Mouse (Mus musculus) hindlimb bud, embryonic 11.5 days (tissue): Measurements from ENCODE around the gene Gfpt1.
A peak's percentile ranks its signal among the peaks of the same experiment; 100 is the strongest.
"Not testable (repeated sequence)": the region's sequence is repeated elsewhere in the genome, so short reads cannot be mapped to it uniquely, and the experiment has no call there.

Source experiments
- DNase-seq: peaks from one replicate; pipeline ENCODE4 v3.0.0-alpha.2; 2012; ENCODE audit warnings: low read depth, low spot score; ENCODE audit errors: extremely low spot score

The Gfpt1 gene

GRCm38 (mm10) chr6:87042337-87043130, at the start of gene Gfpt1:
Gfpt1 (plus strand) TSS chr6:87042846.
- DNase-seq = peak; percentile 69

GRCm38 (mm10) chr6:86994254-86994653, 48.4 kb upstream of the Gfpt1 start:
- no peak for DNase-seq

- no peak for DNase-seq
Observed at GRCm38 (mm10) chr6:86996629-86997307, 45.9 kb upstream of the Gfpt1 start.

GRCm38 (mm10) chr6:86997360-86997759, 45.3 kb upstream of the Gfpt1 start:
- no peak for DNase-seq

GRCm38 (mm10) chr6:87001995-87002394, 40.7 kb upstream of the Gfpt1 start:
- no peak for DNase-seq

DNA sequence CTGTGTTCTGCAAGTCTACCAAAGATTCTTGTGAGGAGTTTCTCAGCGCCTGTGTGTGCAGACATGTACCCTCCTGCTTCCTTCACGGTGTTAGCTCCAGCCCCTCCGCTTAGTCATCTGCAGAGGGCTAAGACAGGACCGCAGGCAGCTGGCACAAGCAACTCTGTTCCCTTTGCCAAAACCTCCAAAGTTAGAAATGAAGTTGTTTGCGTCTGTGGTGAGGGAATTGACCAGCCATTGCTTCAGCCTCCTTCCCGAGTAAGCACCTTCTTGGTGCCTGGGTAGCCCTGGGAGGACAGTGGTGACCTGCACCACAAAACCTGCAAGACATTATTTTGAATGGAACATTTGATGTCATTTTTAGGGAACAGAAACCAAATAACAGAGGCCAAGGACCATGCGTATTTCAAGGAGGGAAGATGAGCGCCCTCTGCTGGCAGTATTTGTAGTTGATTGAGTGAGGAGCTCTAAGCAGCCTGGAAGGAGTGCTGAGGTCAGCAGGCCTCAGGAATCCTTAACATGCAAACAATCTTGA, 40.1 kb upstream of the Gfpt1 start:
- DNase-seq = peak; percentile 77

DNA sequence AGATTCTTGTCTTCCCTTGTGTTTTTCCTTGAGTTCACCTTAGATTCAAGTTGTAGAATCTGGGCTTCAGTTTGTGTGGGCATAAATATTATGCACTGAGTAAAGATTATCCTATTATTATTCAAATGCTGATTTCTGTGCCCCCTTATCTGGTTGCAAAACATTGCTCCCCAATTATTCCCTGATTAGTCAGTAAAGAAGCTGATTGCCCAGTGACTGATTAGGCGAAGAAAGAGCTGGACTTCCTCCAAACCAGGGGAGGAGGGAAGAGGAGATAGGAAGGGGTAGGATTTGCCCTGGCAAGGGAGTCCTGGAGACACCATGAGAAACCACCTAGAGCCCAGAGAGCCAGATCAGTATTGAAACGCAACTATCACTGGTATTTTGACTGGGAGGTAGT, 38.5 kb upstream of the Gfpt1 start:
- DNase-seq = no peak

GRCm38 (mm10) chr6:87005577-87005976, 37.1 kb upstream of the Gfpt1 start:
- DNase-seq = no peak

DNA sequence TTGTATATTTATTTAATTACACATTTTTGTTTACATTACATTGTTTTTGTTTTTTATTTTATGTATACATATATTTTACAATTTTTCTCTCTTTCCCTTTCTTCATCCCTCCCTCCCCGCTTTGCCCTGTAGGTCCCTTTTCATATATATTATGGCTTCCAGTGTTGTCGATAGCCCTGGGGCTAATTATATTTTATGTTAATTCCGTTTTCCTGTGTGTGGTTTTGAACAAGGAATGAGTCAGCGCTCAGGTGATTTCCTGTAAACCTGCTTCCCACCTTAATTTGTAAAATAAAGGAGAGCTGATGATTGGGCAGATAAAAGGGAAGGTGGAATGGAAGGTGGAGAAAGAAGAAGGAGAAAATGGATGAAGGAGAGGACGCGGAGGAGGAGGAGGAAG, 33.8 kb upstream of the Gfpt1 start, which contains the start of gene Nfu1:
Gene Nfu1, plus strand, starts transcription at position 350 of the 400 bp plus-strand sequence.
- DNase-seq = no peak

GRCm38 (mm10) chr6:87009692-87010328, 32.8 kb upstream of the Gfpt1 start:
- peak; percentile 50 for DNase-seq

DNA sequence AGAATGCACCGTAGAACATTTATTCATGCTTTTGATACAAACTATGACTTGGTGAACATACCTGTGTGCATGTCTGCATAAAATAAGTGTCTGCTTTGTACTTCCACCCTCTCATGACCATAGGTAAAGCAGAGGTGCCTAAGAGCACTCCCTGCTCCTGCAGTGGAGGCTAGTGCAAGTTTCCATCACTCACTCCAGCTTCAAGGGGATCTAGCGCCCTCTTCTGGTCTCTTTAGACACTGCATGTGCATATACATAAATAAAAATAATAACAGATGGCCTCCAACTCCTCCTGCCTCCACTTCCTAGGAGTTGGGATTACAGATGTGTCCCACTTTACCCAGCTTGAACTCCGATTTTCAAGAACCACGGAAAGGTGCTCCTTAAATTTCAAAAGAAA, 25.7 kb upstream of the Gfpt1 start:
- peak; percentile 39 for DNase-seq

DNA sequence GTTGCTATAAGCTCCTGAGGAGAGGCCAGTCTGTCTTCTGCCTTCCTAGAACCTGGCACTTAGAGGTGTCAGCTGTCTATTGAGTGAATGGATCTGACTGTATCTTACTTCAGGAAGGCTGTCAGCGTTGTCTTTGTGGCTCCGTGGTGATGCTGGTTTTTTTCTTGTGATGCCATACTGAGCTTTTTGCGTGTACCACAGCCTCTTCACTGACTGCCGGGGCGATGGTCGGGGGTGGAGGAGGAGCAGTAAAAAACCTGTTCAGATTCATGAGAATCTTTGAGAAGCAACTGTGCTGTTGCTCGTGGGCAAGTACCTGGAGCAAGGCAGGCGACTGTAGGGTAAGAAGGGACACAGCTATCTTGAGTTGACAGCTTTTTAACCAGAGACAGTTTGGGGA, 23.8 kb upstream of the Gfpt1 start:
- DNase-seq = no peak

- DNase-seq = no peak
Observed at GRCm38 (mm10) chr6:87021791-87022190, 20.9 kb upstream of the Gfpt1 start.

GRCm38 (mm10) chr6:87026980-87027379, 15.7 kb upstream of the Gfpt1 start:
- DNase-seq = no peak

- no peak for DNase-seq
Observed at GRCm38 (mm10) chr6:87028881-87029280, 13.8 kb upstream of the Gfpt1 start.

DNA sequence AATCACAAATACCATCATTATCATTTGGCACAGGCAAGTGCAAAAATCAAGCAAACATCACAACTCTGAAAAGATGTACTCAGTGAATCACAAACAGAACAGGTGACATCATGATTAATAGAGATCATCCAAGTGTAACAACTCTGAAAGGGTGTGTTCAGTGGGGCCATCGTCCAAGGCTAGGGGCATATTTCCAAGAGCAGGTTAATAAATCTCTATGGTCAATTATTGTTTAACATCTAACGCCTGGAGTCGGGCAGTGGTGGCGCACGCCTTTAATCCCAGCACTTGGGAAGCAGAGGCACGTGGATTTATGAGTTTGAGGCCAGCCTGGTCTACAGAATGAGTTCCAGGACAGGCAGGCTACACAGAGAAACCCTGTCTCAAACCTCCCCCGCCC, 11.3 kb upstream of the Gfpt1 start:
- DNase-seq = not testable (repeated sequence)

- no peak for DNase-seq
Observed at GRCm38 (mm10) chr6:87032401-87032800, 10.2 kb upstream of the Gfpt1 start.

- DNase-seq = no peak
Observed at GRCm38 (mm10) chr6:87034395-87034794, 8.3 kb upstream of the Gfpt1 start.

DNA sequence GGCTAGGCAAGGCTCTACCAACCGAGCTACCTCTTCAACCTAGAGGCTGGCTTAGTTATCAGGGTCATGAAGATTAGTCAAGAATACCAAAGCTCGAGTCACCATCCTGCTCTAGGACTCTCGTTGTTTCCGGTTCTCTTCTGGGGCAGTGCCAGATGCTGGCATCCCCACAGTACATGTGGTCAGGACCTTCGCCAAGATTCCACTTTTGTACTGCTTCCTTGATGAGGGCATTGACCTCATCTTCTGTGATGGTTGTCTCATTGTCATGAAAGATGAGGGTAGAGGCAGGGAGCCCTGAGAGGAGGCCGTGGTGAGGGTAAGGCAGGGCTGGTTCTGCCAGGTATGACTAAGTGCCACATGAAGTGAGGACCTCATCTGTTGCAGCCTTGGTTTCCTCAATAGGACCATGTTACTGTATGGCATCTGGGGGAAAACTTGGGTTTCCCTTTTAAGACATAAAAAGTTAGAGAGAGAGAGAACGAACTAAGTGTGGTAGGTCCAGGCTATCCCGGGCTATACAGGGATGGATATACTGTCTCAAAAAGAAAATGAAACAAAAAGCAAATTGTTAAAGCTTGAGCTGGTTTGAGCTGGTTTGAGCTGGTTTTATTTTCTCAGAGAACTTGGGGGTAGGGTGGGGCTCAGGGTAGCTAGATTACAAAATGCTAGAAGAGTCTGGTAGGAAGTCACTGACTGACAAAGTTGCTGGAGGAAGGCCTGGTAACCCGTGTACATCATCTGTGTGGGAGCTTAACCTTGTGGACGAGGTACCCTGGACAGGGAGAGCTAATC, 4.6 kb upstream of the Gfpt1 start:
- no peak for DNase-seq

- DNase-seq = no peak
Observed at GRCm38 (mm10) chr6:87039161-87039560, 3.5 kb upstream of the Gfpt1 start.

- no peak for DNase-seq
Observed at GRCm38 (mm10) chr6:87040971-87041370, 1.7 kb upstream of the Gfpt1 start.
